ENCODE assay signal across 19 mouse cellular contexts in genomic region chr5:41621748-41622147, GRCm38 (mm10).
DNase-seq lines count a peak whose midpoint lies in the region; ATAC-seq and TF ChIP-seq lines count a peak whose summit lies in the region.
"Had no signal": no experiment of that assay in that cellular context is flagged by ENCODE, and none has a peak within 500 bp of the region (broad histone marks: within the 10 kb centered on the region; RNA-seq: fewer than 3 reads in every experiment).

No protein-coding gene starts in this region.

- H3K27me3 ChIP-seq in lung, embryonic 14.5 days (ENCODE audit: insufficient read depth, low read length) = no peaks in the 10 kb centered on the region
- H3K27me3 ChIP-seq in stomach, postnatal 0 days (ENCODE audit: control insufficient read depth, insufficient read depth, low read length) = no peaks in the 10 kb centered on the region
- H3K27me3 ChIP-seq: embryonic facial prominence, embryonic 12.5 days; forebrain, embryonic 15.5 days had no signal

- peak; percentile 95 for ATAC-seq in lung, embryonic 14.5 days (ENCODE audit: insufficient read depth)
- no peak for ATAC-seq in stomach, postnatal 0 days (ENCODE audit: low FRiP score, low TSS enrichment)
- ATAC-seq: forebrain, embryonic 15.5 days had no signal

- DNase-seq in lung, adult 18-20 months = peak; percentile 62 to 77
- peak; percentile 73 for DNase-seq in lung, embryonic 14.5 days
- DNase-seq in lung, postnatal 10 days = peak; percentile 55
- DNase-seq in lung, postnatal 4 days = peak; percentile 28 to 38
- no peak for DNase-seq in stomach, postnatal 0 days (ENCODE audit: low spot score)
- DNase-seq in cerebellum, postnatal 36 days = no peak
- no peak for DNase-seq in adipocyte (ENCODE audit: low spot score)
- DNase-seq: adrenal gland, adult 8-10 months; adrenal gland, postnatal 36 days; cerebellum, adult 11 months; cerebellum, adult 8-10 months; cerebellum, postnatal 14 days; gastrocnemius, postnatal 10 days; heart, adult 18-20 months had no signal

- no peak for TF ChIP-seq CTCF in lung, embryonic 14.5 days (IDR thresholded peaks at IDR 0.05; ENCODE audit: low read depth)
- no peak for TF ChIP-seq CTCF in stomach, postnatal 0 days (IDR thresholded peaks at IDR 0.05; ENCODE audit: low read depth)

- no peaks in the 10 kb centered on the region for H3K4me1 ChIP-seq in lung, embryonic 14.5 days (ENCODE audit: insufficient read depth)
- no peaks in the 10 kb centered on the region for H3K4me1 ChIP-seq in stomach, postnatal 0 days (replicated peaks; ENCODE audit: control insufficient read depth, insufficient read depth)
- H3K4me1 ChIP-seq: embryonic facial prominence, embryonic 12.5 days; forebrain, embryonic 15.5 days; hindbrain, embryonic 10.5 days had no signal

- TF ChIP-seq EP300 in stomach, postnatal 0 days (optimal IDR thresholded peaks at IDR 0.05) = no peak

- H3K9ac ChIP-seq in lung, embryonic 14.5 days = no peak overlapping the region
- H3K9ac ChIP-seq in stomach, postnatal 0 days (ENCODE audit: low read length) = no peak overlapping the region
- H3K9ac ChIP-seq: embryonic facial prominence, embryonic 12.5 days; forebrain, embryonic 15.5 days; hindbrain, embryonic 14.5 days had no signal

- no peak overlapping the region for H3K27ac ChIP-seq in lung, embryonic 14.5 days (ENCODE audit: low read depth)
- no peak overlapping the region for H3K27ac ChIP-seq in stomach, postnatal 0 days (replicated peaks)
- H3K27ac ChIP-seq: embryonic facial prominence, embryonic 12.5 days; forebrain, embryonic 15.5 days; hindbrain, embryonic 10.5 days; hindbrain, embryonic 14.5 days had no signal

- H3K9me3 ChIP-seq in lung, embryonic 14.5 days (ENCODE audit: low read depth, low read length) = no peaks in the 10 kb centered on the region
- H3K9me3 ChIP-seq in stomach, postnatal 0 days (ENCODE audit: control insufficient read depth, low read length) = no peaks in the 10 kb centered on the region
- H3K9me3 ChIP-seq: embryonic facial prominence, embryonic 12.5 days; forebrain, embryonic 15.5 days; hindbrain, embryonic 10.5 days had no signal

- H3K4me2 ChIP-seq in lung, embryonic 14.5 days = no peak overlapping the region
- H3K4me2 ChIP-seq in stomach, postnatal 0 days (replicated peaks; ENCODE audit: low read depth) = no peak overlapping the region
- H3K4me2 ChIP-seq: embryonic facial prominence, embryonic 12.5 days; forebrain, embryonic 15.5 days; heart, embryonic 11.5 days; hindbrain, embryonic 14.5 days had no signal

- no peak overlapping the region for H3K4me3 ChIP-seq in lung, embryonic 14.5 days (ENCODE audit: low read depth, low read length)
- H3K4me3 ChIP-seq in stomach, postnatal 0 days (ENCODE audit: low read depth, low read length) = no peak overlapping the region
- H3K4me3 ChIP-seq: embryonic facial prominence, embryonic 12.5 days; forebrain, embryonic 15.5 days; hindbrain, embryonic 10.5 days had no signal

- H3K36me3 ChIP-seq in lung, embryonic 14.5 days (ENCODE audit: insufficient read depth) = no peaks in the 10 kb centered on the region
- no peaks in the 10 kb centered on the region for H3K36me3 ChIP-seq in stomach, postnatal 0 days (ENCODE audit: control insufficient read depth, insufficient read depth, low read length)
- H3K36me3 ChIP-seq: embryonic facial prominence, embryonic 12.5 days; forebrain, embryonic 15.5 days; hindbrain, embryonic 10.5 days had no signal

- WGBS in lung, embryonic 14.5 days = 59% methylated on average over 3 of the region's 3 CpGs
- WGBS in stomach, postnatal 0 days = 67% methylated on average over 3 of the region's 3 CpGs

Comparison
In these comparisons a context has a peak if more than half of its experiments do, and no peak if none do; other contexts are left out.
1. DNase-seq: peak in lung, adult 18-20 months (2 of 2), lung, embryonic 14.5 days (single experiment), lung, postnatal 10 days (single experiment) and lung, postnatal 4 days (2 of 2); none in stomach, postnatal 0 days (single experiment), cerebellum, postnatal 36 days (0 of 2) and adipocyte (single experiment).